Mouse (Mus musculus) bone marrow macrophage, adult 2 months (primary cell): Measurements from ENCODE around the gene Angptl8. TPM values are rescaled to one million over a fixed set of nuclear protein-coding genes. Genes with fewer than 3 reads are reported as not detected.

Experiments used
- H3K27ac ChIP-seq: 2 replicates; pipeline ENCODE4 v1.5.1; 2012; ENCODE audit warnings: low read depth, low read length; ENCODE audit not compliant: insufficient read depth
- H3K4me1 ChIP-seq: 2 replicates; pipeline ENCODE4 v1.6.1; 2012; ENCODE audit warnings: low read length; ENCODE audit not compliant: control insufficient read depth, insufficient read depth
- H3K4me3 ChIP-seq: 2 replicates; pipeline ENCODE4 v1.5.1; 2012; ENCODE audit warnings: mild to moderate bottlenecking, low read length, moderate library complexity; ENCODE audit not compliant: insufficient read depth
- CTCF ChIP-seq: IDR thresholded peaks from 2 replicates; pipeline ENCODE4 v1.5.1; 2012; ENCODE audit warnings: low read depth, mild to moderate bottlenecking, low read length, moderate library complexity
- POLR2A ChIP-seq: IDR thresholded peaks from 2 replicates; pipeline ENCODE4 v1.6.1; 2012; ENCODE audit warnings: mild to moderate bottlenecking, low read depth, low read length, borderline replicate concordance
- polyA plus RNA-seq: library from polyadenylated mRNA; stranded (reverse); fragments of >200 nt; gene quantifications from 2 replicates; pipeline ENCODE4 v1.2.4, GENCODE M21; 2012; ENCODE audit not compliant: missing spikeins, insufficient read depth, insufficient read length

Gene Angptl8
- polyA plus RNA-seq, 1 experiment = not detected

DNA sequence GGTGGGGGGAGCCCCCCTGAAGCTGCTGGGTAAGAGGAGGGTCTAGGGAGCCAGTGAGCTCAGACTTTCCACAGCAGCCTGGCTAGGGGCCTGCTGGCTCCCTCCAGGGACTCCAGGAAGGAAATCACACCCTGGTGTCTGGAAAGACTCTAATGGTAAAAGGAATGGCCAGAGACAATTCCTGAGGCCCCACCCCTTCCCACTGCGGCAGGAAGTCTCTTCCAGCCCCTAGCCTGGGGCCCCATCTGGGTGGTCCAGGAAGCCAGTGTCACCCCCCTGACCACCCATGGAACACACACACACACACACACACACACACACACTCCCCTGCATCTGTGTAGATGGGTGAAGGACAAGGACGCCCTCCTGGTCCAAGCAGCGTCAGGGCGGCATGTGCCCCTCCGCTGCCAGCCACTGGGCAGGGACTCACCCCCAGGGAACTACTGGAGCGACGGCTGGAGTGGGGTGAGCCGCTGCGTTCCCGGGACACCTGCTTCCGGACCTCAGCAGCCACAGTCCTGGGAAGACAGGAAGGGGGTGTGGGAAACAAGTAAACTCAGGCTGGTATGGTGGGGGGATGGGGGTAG lies 11.5 kb downstream of the Angptl8 start:
- no peaks in the 10 kb centered on the region for H3K4me1 ChIP-seq
- H3K4me3 ChIP-seq = no peak overlapping the region
- no peak overlapping the region for H3K27ac ChIP-seq
- TF ChIP-seq POLR2A (no peak), CTCF (no peak)

GRCm38 (mm10) chr9:21847425-21847824 lies 12.1 kb downstream of the Angptl8 start:
- TF ChIP-seq POLR2A (no peak), CTCF (no peak)
- no peaks in the 10 kb centered on the region for H3K4me1 ChIP-seq
- no peak overlapping the region for H3K27ac ChIP-seq
- H3K4me3 ChIP-seq = no peak overlapping the region

- Histone ChIP-seq H3K27ac (no peak overlapping the region), H3K4me3 (no peak overlapping the region), H3K4me1 (no peaks in the 10 kb centered on the region)
- TF ChIP-seq POLR2A (no peak), CTCF (no peak)
These were observed 12.6 kb downstream of the Angptl8 start for GRCm38 (mm10) chr9:21847926-21848325.

DNA sequence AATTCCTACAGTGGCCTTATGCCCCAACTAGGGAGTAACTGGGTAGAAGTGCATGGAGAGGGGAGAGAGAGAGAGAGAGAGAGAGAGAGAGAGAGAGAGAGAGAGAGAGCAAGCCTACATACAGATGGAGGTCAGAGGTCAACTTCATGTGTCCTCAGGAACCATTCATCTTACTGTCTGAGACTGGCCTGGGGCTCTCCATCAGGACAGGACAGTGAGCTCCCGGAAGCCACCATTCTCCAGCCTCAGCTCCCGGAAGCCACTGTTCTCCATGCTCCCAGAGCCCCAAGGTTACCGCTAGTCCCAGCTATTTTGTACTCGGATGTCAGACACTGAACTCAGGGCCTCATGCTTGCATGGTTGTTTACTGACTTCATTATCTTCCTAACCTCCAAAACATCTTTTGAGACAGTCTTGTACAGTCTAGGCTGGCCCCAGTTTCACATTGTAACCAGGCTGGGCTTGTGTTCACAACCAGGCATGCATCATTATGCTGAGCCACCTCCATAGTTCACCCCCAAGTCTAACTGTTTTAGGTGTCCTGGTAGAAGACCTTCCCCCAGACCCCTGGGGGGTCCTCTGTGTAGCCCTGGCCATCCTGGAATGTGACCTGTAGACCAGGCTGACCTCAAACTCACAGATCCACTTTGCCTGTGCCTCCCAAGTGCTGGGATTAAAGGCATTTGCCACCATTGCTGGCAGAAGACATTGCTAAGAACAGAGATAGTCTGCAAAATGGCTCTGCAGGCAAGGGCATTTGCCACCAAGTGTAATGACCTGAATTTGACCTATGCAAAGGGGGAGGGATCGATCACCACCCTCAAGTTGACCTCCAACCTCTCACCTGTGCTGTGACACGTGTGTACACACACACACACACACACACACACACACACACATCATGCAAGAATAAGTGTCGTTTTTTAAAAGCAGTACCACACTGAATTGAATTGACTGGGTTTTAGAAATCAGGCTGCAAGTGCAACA lies 14.7 kb downstream of the Angptl8 start:
- Histone ChIP-seq H3K4me1 (no peaks in the 10 kb centered on the region), H3K4me3 (no peak overlapping the region), H3K27ac (no peak overlapping the region)
- TF ChIP-seq POLR2A = no peak
- no peak for TF ChIP-seq CTCF

GRCm38 (mm10) chr9:21851084-21851483 lies 15.8 kb downstream of the Angptl8 start:
- Histone ChIP-seq H3K27ac (no peak overlapping the region), H3K4me3 (no peak overlapping the region), H3K4me1 (no peaks in the 10 kb centered on the region)
- TF ChIP-seq CTCF (no peak), POLR2A (no peak)

- H3K27ac ChIP-seq = no peak within 1 kb of the TSS
- TF ChIP-seq CTCF = no peak
- TF ChIP-seq POLR2A = no peak
- no peaks in the 10 kb centered on the region for H3K4me1 ChIP-seq
- peak within 1 kb of the TSS; percentile 87 for H3K4me3 ChIP-seq
These were observed 17.1 kb downstream of the Angptl8 start, which contains the start of gene Dock6 for GRCm38 (mm10) chr9:21852128-21853091. Dock6 (minus strand) TSS chr9:21852635.

DNA sequence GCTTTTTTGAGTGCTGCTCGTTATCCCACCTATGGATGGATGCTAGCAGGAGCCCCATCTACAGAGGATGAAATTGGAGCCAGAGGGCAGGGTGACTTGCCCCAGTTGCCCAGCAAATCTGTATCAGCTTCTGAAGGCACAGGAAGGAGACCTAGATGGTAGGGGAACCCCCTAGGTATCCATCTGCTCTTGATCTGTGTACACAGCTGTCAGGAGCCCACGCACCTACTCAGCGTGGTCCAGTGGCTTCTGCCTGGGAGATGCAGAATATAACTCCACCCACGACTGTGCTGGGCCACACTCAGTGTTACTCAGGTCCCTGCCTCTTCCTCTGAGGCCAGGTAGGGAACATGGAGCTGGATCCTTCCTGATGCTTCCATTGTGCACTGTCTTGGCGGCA lies 18.7 kb downstream of the Angptl8 start:
- TF ChIP-seq CTCF (no peak), POLR2A (no peak)
- H3K4me3 ChIP-seq = no peak overlapping the region
- H3K27ac ChIP-seq = no peak overlapping the region
- H3K4me1 ChIP-seq = no peaks in the 10 kb centered on the region

GRCm38 (mm10) chr9:21854894-21855293 lies 19.6 kb downstream of the Angptl8 start:
- no peak overlapping the region for H3K4me3 ChIP-seq
- no peak for TF ChIP-seq POLR2A
- no peak for TF ChIP-seq CTCF
- no peaks in the 10 kb centered on the region for H3K4me1 ChIP-seq
- no peak overlapping the region for H3K27ac ChIP-seq

DNA sequence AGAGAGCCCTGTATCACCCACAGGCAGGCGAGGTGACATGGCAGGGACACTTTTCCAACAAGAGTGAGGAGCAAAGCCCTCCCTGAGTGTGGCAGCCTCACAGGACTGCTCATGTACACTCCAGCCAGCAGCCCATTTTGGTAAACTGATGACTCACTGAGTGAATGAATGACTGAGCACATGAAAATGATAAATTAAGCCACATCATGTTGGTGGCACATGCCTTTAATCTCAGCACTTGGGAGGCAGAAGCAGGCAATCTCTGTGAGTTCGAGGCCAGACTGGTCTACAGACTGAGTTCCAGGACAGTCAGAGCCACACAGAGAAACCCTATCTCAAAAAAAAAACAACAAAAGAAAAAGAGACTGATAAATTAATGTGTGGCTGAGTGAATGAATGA lies 22.2 kb downstream of the Angptl8 start:
- Histone ChIP-seq H3K4me3 (no peak overlapping the region), H3K27ac (no peak overlapping the region), H3K4me1 (no peaks in the 10 kb centered on the region)
- TF ChIP-seq CTCF = no peak
- no peak for TF ChIP-seq POLR2A
